Mouse (Mus musculus): ENCODE results near the gene Syt16.

GRCm38 (mm10) chr12:73982533-73982932 is 14.9 kb upstream of the Syt16 start:
- no peak for TF ChIP-seq CTCF (IDR thresholded peaks at IDR 0.05; ENCODE audit: low read depth)
- TF ChIP-seq EP300 (IDR thresholded peaks at IDR 0.05; ENCODE audit: low read depth), result no peak

Measured in liver, postnatal 0 days (tissue).